Mouse (Mus musculus) bone marrow macrophage, adult 2 months (primary cell): ENCODE measurements around the gene Zc3h7b.

Source experiments
- CTCF ChIP-seq: IDR thresholded peaks from 2 replicates; pipeline ENCODE4 v1.5.1; 2012; ENCODE audit warnings: low read depth, mild to moderate bottlenecking, low read length, moderate library complexity
- POLR2A ChIP-seq: IDR thresholded peaks from 2 replicates; pipeline ENCODE4 v1.6.1; 2012; ENCODE audit warnings: mild to moderate bottlenecking, low read depth, low read length, borderline replicate concordance

DNA sequence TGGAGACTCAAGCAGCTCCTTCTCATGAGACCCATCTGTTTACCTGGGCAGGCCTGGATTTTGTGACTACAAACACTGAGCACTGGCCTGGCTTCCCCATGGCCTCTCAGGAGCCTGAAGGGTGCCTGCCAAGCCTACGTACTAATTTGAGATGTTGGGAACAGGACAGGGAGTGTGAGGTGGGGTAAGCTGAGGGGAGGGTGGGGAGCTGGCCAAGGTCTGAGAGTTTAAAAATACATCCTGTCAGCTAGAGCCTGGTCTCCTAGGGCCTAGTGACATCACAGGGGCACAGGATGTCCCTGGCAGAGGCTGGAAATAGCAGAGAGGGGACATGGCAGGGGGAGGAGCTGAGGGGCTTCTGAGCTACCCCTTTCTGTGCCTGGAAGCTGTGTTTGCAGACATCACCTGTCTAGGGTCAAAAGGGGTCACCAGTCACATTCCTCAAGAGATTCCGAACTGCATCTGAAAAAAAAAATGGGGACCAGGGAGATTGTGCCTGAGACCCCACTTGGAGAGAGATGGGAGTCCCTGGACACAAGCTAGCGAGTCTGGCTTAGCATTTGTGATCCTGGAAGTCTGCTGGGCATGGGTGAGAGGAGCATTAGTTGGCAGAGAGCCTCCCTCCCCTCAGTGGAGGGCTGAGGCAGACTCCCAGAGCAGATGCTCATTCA lies 89.4 kb downstream of the Zc3h7b start:
- TF ChIP-seq CTCF (no peak), POLR2A (no peak)
